Comparison of ENCODE assay signal across 26 mouse cellular contexts in the genomic region with DNA sequence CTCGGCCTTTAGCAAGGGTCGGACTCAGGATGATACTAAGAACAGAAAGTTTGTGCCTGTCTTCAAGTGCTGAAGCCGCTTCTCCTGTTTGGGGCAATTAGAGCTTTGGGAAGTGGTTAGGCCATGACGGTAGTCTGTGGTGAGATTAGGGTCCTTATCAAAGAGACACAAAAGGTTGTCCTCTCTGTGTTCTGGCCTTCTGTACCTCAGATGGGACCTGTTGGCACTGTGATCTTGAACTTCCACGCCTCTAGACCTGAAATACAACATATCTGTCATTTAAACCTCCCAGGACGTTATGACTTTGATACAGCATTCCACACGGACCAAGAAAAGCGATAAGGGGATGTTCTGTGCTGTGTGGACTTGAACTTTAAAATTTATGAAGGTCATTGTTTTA. TPM values are rescaled to one million over a fixed set of nuclear protein-coding genes. Genes with fewer than 3 reads are reported as not detected.
DNase-seq lines count a peak whose midpoint lies in the region; ATAC-seq and TF ChIP-seq lines count a peak whose summit lies in the region.
"Had no signal": no experiment of that assay in that cellular context is flagged by ENCODE, and none has a peak within 500 bp of the region (broad histone marks: within the 10 kb centered on the region; RNA-seq: fewer than 3 reads in every experiment).

No protein-coding gene starts in this region.

- no peaks in the 10 kb centered on the region for H3K9me3 ChIP-seq in megakaryocyte, embryonic 14.5 days
- no peaks in the 10 kb centered on the region for H3K9me3 ChIP-seq in liver, embryonic 12.5 days (replicated peaks)
- no peaks in the 10 kb centered on the region for H3K9me3 ChIP-seq in liver, postnatal 0 days (ENCODE audit: low read length)
- H3K9me3 ChIP-seq: heart, embryonic 12.5 days; hindbrain, embryonic 13.5 days had no signal

- DNase-seq in liver, postnatal 0 days: no peak
- DNase-seq in lung, postnatal 10 days: no peak
- no peak for DNase-seq in natural killer cell, adult 2 months (ENCODE audit: low spot score in 2 of 2)
- DNase-seq in cerebellum, adult 8-10 months: no peak
- DNase-seq: cerebellum, adult 11-12 months; cerebellum, postnatal 10 days; heart, adult 2 months; heart, postnatal 4 days; kidney, adult 9 months; kidney, postnatal 14 days; lung, embryonic 14.5 days; midbrain, embryonic 14.5 days; right cerebral cortex, adult 18-20 months; spleen, adult 18-20 months; thymus, postnatal 14 days had no signal

- peak overlapping the region; percentile 81 for H3K4me3 ChIP-seq in megakaryocyte, embryonic 14.5 days (replicated peaks)
- H3K4me3 ChIP-seq in liver, embryonic 12.5 days: no peak overlapping the region
- H3K4me3 ChIP-seq in liver, postnatal 0 days (ENCODE audit: low read depth, low read length): no peak overlapping the region
- H3K4me3 ChIP-seq: erythroblast, embryonic 14.5 days; heart, adult 2 months; heart, embryonic 12.5 days; hindbrain, embryonic 13.5 days; left cerebral cortex, adult 2 months had no signal

- H3K4me2 ChIP-seq in liver, embryonic 12.5 days: peak overlapping the region; percentile 7
- H3K4me2 ChIP-seq in liver, postnatal 0 days (ENCODE audit: low read depth, low read length): no peak overlapping the region
- H3K4me2 ChIP-seq: heart, embryonic 12.5 days; hindbrain, embryonic 13.5 days; lung, embryonic 14.5 days had no signal

- no peak overlapping the region for H3K27ac ChIP-seq in liver, embryonic 12.5 days
- no peak overlapping the region for H3K27ac ChIP-seq in liver, postnatal 0 days (ENCODE audit: low read depth)
- H3K27ac ChIP-seq: heart, adult 2 months; hindbrain, embryonic 13.5 days; left cerebral cortex, adult 2 months had no signal

- no peaks in the 10 kb centered on the region for H3K36me3 ChIP-seq in megakaryocyte, embryonic 14.5 days (replicated peaks; ENCODE audit: low read length)
- H3K36me3 ChIP-seq in liver, embryonic 12.5 days: no peaks in the 10 kb centered on the region
- H3K36me3 ChIP-seq in liver, postnatal 0 days (replicated peaks; ENCODE audit: insufficient read depth, low read length): no peaks in the 10 kb centered on the region
- H3K36me3 ChIP-seq: heart, embryonic 12.5 days had no signal

- peaks cover 29% of the 10 kb centered on the region for H3K27me3 ChIP-seq in megakaryocyte, embryonic 14.5 days (replicated peaks)
- H3K27me3 ChIP-seq in liver, embryonic 12.5 days (replicated peaks): peaks cover 15% of the 10 kb centered on the region; the same call in 1 of the 2 replicates
- no peaks in the 10 kb centered on the region for H3K27me3 ChIP-seq in liver, postnatal 0 days (ENCODE audit: insufficient read depth, low read length)
- H3K27me3 ChIP-seq: heart, embryonic 12.5 days; hindbrain, embryonic 13.5 days had no signal

- H3K9ac ChIP-seq in liver, embryonic 12.5 days: no peak overlapping the region
- no peak overlapping the region for H3K9ac ChIP-seq in liver, postnatal 0 days (replicated peaks)
- H3K9ac ChIP-seq: heart, embryonic 12.5 days; hindbrain, embryonic 13.5 days; lung, embryonic 14.5 days had no signal

- no peak for TF ChIP-seq CTCF in liver, postnatal 0 days (IDR thresholded peaks at IDR 0.05; ENCODE audit: low read depth)

- H3K4me1 ChIP-seq in megakaryocyte, embryonic 14.5 days: peaks cover 53% of the 10 kb centered on the region
- peaks cover 18% of the 10 kb centered on the region for H3K4me1 ChIP-seq in liver, embryonic 12.5 days
- no peaks in the 10 kb centered on the region for H3K4me1 ChIP-seq in liver, postnatal 0 days (ENCODE audit: insufficient read depth)

- WGBS in liver, embryonic 12.5 days (ENCODE audit: insufficient replicate concordance): 17% methylated on average over 8 of the region's 8 CpGs
- WGBS in liver, postnatal 0 days (ENCODE audit: insufficient replicate concordance): 54% methylated on average over 8 of the region's 8 CpGs

- peak; percentile 73; the same call in 1 of the 2 replicates for TF ChIP-seq EP300 in liver, postnatal 0 days (IDR thresholded peaks at IDR 0.05; ENCODE audit: low read depth)

- no peak for ATAC-seq in megakaryocyte, adult 5-6 weeks (ENCODE audit: poor library complexity, severe bottlenecking)
- ATAC-seq in liver, embryonic 12.5 days: peak; percentile 83
- ATAC-seq in liver, postnatal 0 days: peak; percentile 62
- ATAC-seq: forebrain, embryonic 16.5 days; intestine, embryonic 16.5 days had no signal

RNA-seq across cellular contexts. Expression of a gene that starts 37.6 kb away (rescaled TPM):
- polyA plus RNA-seq in megakaryocyte, embryonic 14.5 days (2012; ENCODE audit: insufficient read depth, low replicate concordance): 13.5 TPM in 1 of 2 replicates, not detected in the other
- total RNA-seq in megakaryocyte, adult 5-6 weeks (2015): not detected in 2 replicates
- total RNA-seq in megakaryocyte, adult 5-6 weeks (2017): not detected in 2 replicates
- polyA plus RNA-seq in liver, embryonic 12.5 days (2016; fragmentation: Nextera tagmentation; extraction: Ambion mirVana): 0.60 and 0.68 TPM in 2 replicates
- polyA plus RNA-seq in liver, postnatal 0 days (2015; fragmentation: Nextera tagmentation; extraction: Ambion mirVana): 0.32 and 0.35 TPM in 2 replicates
- total RNA-seq: monocyte, adult 5-6 weeks; neutrophil, adult 5-6 weeks had no signal
- polyA plus RNA-seq: erythroblast, embryonic 14.5 days had no signal
